ENCODE assay signal across 9 mouse cellular contexts in genomic region chr15:80694125-80694910, GRCm38 (mm10). TPM values are rescaled to one million over a fixed set of nuclear protein-coding genes. Genes with fewer than 3 reads are reported as not detected.
DNase-seq lines count a peak whose midpoint lies in the region; ATAC-seq and TF ChIP-seq lines count a peak whose summit lies in the region.
"Had no signal": no experiment of that assay in that cellular context is flagged by ENCODE, and none has a peak within 500 bp of the region (broad histone marks: within the 10 kb centered on the region; RNA-seq: fewer than 3 reads in every experiment).

No protein-coding gene starts in this region.

- H3K9me3 ChIP-seq in kidney, embryonic 15.5 days (replicated peaks), result no peaks in the 10 kb centered on the region
- no peaks in the 10 kb centered on the region for H3K9me3 ChIP-seq in forebrain, embryonic 15.5 days
- H3K9me3 ChIP-seq in intestine, embryonic 15.5 days, result no peaks in the 10 kb centered on the region
- H3K9me3 ChIP-seq in limb, embryonic 15.5 days, result no peaks in the 10 kb centered on the region
- H3K9me3 ChIP-seq in stomach, postnatal 0 days (ENCODE audit: control insufficient read depth, low read length), result no peaks in the 10 kb centered on the region
- H3K9me3 ChIP-seq: embryonic facial prominence, embryonic 12.5 days had no signal

- no peaks in the 10 kb centered on the region for H3K27me3 ChIP-seq in kidney, adult 2 months (replicated peaks; ENCODE audit: control insufficient read depth, insufficient read depth, low read length)
- peaks cover 16% of the 10 kb centered on the region for H3K27me3 ChIP-seq in kidney, embryonic 15.5 days
- no peaks in the 10 kb centered on the region for H3K27me3 ChIP-seq in forebrain, embryonic 15.5 days
- no peaks in the 10 kb centered on the region for H3K27me3 ChIP-seq in intestine, embryonic 15.5 days (replicated peaks)
- H3K27me3 ChIP-seq in limb, embryonic 15.5 days, result no peaks in the 10 kb centered on the region
- no peaks in the 10 kb centered on the region for H3K27me3 ChIP-seq in stomach, postnatal 0 days (ENCODE audit: control insufficient read depth, insufficient read depth, low read length)

- peak; percentile 79 for TF ChIP-seq CTCF in kidney, adult 2 months (conservative IDR thresholded peaks at IDR 0.05; ENCODE audit: insufficient read depth, insufficient read length, low read depth, low read length)
- TF ChIP-seq CTCF in stomach, postnatal 0 days (IDR thresholded peaks at IDR 0.05; ENCODE audit: low read depth), result peak; percentile 88

- H3K4me2 ChIP-seq in kidney, embryonic 15.5 days, result no peak overlapping the region
- peak overlapping the region; percentile 31 for H3K4me2 ChIP-seq in forebrain, embryonic 15.5 days (replicated peaks)
- 0 out of 2 replicates have a peak overlapping the region, but pooled peaks have one; percentile 11 for H3K4me2 ChIP-seq in intestine, embryonic 15.5 days (replicated peaks)
- 0 out of 2 replicates have a peak overlapping the region, but pooled peaks have one; percentile 10 for H3K4me2 ChIP-seq in limb, embryonic 15.5 days
- H3K4me2 ChIP-seq in stomach, postnatal 0 days (replicated peaks; ENCODE audit: low read depth), result no peak overlapping the region
- H3K4me2 ChIP-seq: embryonic facial prominence, embryonic 12.5 days had no signal

- no peaks in the 10 kb centered on the region for H3K36me3 ChIP-seq in kidney, adult 2 months (ENCODE audit: control insufficient read depth, insufficient read depth, low read length)
- no peaks in the 10 kb centered on the region for H3K36me3 ChIP-seq in kidney, embryonic 15.5 days
- H3K36me3 ChIP-seq in forebrain, embryonic 15.5 days, result no peaks in the 10 kb centered on the region
- H3K36me3 ChIP-seq in intestine, embryonic 15.5 days, result no peaks in the 10 kb centered on the region
- no peaks in the 10 kb centered on the region for H3K36me3 ChIP-seq in limb, embryonic 15.5 days
- no peaks in the 10 kb centered on the region for H3K36me3 ChIP-seq in stomach, postnatal 0 days (ENCODE audit: control insufficient read depth, insufficient read depth, low read length)
- H3K36me3 ChIP-seq: embryonic facial prominence, embryonic 12.5 days had no signal

- TF ChIP-seq POLR2A in kidney, adult 2 months (IDR thresholded peaks at IDR 0.05; ENCODE audit: low read depth, low read length), result no peak

- no peak for TF ChIP-seq EP300 in stomach, postnatal 0 days (optimal IDR thresholded peaks at IDR 0.05)

- no peak overlapping the region for H3K27ac ChIP-seq in kidney, adult 2 months (ENCODE audit: insufficient read depth, low read depth, low read length)
- no peak overlapping the region for H3K27ac ChIP-seq in kidney, embryonic 15.5 days
- H3K27ac ChIP-seq in forebrain, embryonic 15.5 days (replicated peaks), result 0 out of 2 replicates have a peak overlapping the region, but pooled peaks have one; percentile 1
- no peak overlapping the region for H3K27ac ChIP-seq in intestine, embryonic 15.5 days
- no peak overlapping the region for H3K27ac ChIP-seq in limb, embryonic 15.5 days
- no peak overlapping the region for H3K27ac ChIP-seq in stomach, postnatal 0 days (replicated peaks)
- H3K27ac ChIP-seq: embryonic facial prominence, embryonic 12.5 days had no signal

- no peak for ATAC-seq in kidney, embryonic 15.5 days (replicated peaks; ENCODE audit: low FRiP score)
- peak; percentile 51 for ATAC-seq in forebrain, embryonic 15.5 days (replicated peaks)
- ATAC-seq in intestine, embryonic 15.5 days, result no peak
- no peak for ATAC-seq in limb, embryonic 15.5 days (ENCODE audit: insufficient number of reproducible peaks, low FRiP score, low TSS enrichment, low read depth)
- 0 out of 2 replicates have a peak, but pooled peaks have one; percentile 47 for ATAC-seq in monocyte, adult 5-6 weeks (replicated peaks; ENCODE audit: insufficient number of reproducible peaks, low FRiP score, low TSS enrichment, poor library complexity, severe bottlenecking)
- no peak for ATAC-seq in stomach, postnatal 0 days (ENCODE audit: low FRiP score, low TSS enrichment)

- H3K4me1 ChIP-seq in kidney, adult 2 months (ENCODE audit: control insufficient read depth, insufficient read depth, low read length), result no peaks in the 10 kb centered on the region
- H3K4me1 ChIP-seq in kidney, embryonic 15.5 days, result peaks cover 17% of the 10 kb centered on the region
- H3K4me1 ChIP-seq in forebrain, embryonic 15.5 days, result peaks cover 18% of the 10 kb centered on the region
- H3K4me1 ChIP-seq in intestine, embryonic 15.5 days (replicated peaks), result no peaks in the 10 kb centered on the region
- H3K4me1 ChIP-seq in limb, embryonic 15.5 days, result peaks cover 21% of the 10 kb centered on the region
- H3K4me1 ChIP-seq in stomach, postnatal 0 days (replicated peaks; ENCODE audit: control insufficient read depth, insufficient read depth), result 0 out of 2 replicates have a peak, but pooled peaks cover 3% of the 10 kb centered on the region

- WGBS in kidney, adult 2 months, result 44% methylated on average over 11 of the region's 11 CpGs
- 28% methylated on average over 11 of the region's 11 CpGs for WGBS in kidney, embryonic 15.5 days
- 17% methylated on average over 11 of the region's 11 CpGs for WGBS in forebrain, embryonic 15.5 days
- WGBS in intestine, embryonic 15.5 days, result 32% methylated on average over 11 of the region's 11 CpGs
- WGBS in limb, embryonic 15.5 days, result 28% methylated on average over 11 of the region's 11 CpGs
- 28% methylated on average over 11 of the region's 11 CpGs for WGBS in stomach, postnatal 0 days

- no peak overlapping the region for H3K4me3 ChIP-seq in kidney, adult 2 months (ENCODE audit: insufficient read depth, low read depth, low read length)
- H3K4me3 ChIP-seq in kidney, embryonic 15.5 days (replicated peaks), result no peak overlapping the region
- H3K4me3 ChIP-seq in forebrain, embryonic 15.5 days, result no peak overlapping the region
- no peak overlapping the region for H3K4me3 ChIP-seq in intestine, embryonic 15.5 days (replicated peaks)
- H3K4me3 ChIP-seq in limb, embryonic 15.5 days, result no peak overlapping the region
- no peak overlapping the region for H3K4me3 ChIP-seq in stomach, postnatal 0 days (ENCODE audit: low read depth, low read length)
- H3K4me3 ChIP-seq: embryonic facial prominence, embryonic 12.5 days had no signal

- no peak overlapping the region for H3K9ac ChIP-seq in kidney, embryonic 15.5 days
- 0 out of 2 replicates have a peak overlapping the region, but pooled peaks have one; percentile 16 for H3K9ac ChIP-seq in forebrain, embryonic 15.5 days (replicated peaks)
- no peak overlapping the region; the same call in 1 of the 2 replicates for H3K9ac ChIP-seq in intestine, embryonic 15.5 days
- H3K9ac ChIP-seq in limb, embryonic 15.5 days, result no peak overlapping the region
- H3K9ac ChIP-seq in stomach, postnatal 0 days (ENCODE audit: low read length), result no peak overlapping the region; the same call in 1 of the 2 replicates
- H3K9ac ChIP-seq: embryonic facial prominence, embryonic 12.5 days had no signal

- peak; percentile 59 for DNase-seq in kidney, adult 2 months
- DNase-seq in brain, adult 2 months (ENCODE audit: low read depth, low spot score), result peak; percentile 90
- DNase-seq in stomach, postnatal 0 days (ENCODE audit: low spot score), result peak; percentile 66

RNA-seq across cellular contexts. Expression of gene Tnrc6b, which starts 16.8 kb away (rescaled TPM):
- polyA plus RNA-seq in kidney, adult 2 months (2012; rRNA removed), result 12.1 and 14.2 TPM in 2 replicates
- 29.0 and 33.5 TPM in 2 replicates for polyA plus RNA-seq in kidney, embryonic 15.5 days (2015; fragmentation: Nextera tagmentation; extraction: Ambion mirVana)
- 34.2 and 35.2 TPM in 2 replicates for polyA plus RNA-seq in forebrain, embryonic 15.5 days (2015; fragmentation: Nextera tagmentation; extraction: Ambion mirVana)
- polyA plus RNA-seq in intestine, embryonic 15.5 days (2015; fragmentation: Nextera tagmentation; extraction: Ambion mirVana), result 19.8 and 20.7 TPM in 2 replicates
- 24.1 and 25.7 TPM in 2 replicates for polyA plus RNA-seq in limb, embryonic 15.5 days (2015; fragmentation: Nextera tagmentation; extraction: Ambion mirVana)
- total RNA-seq in monocyte, adult 5-6 weeks (2017), result 42.3 to 110 TPM (median 48.2 TPM) in 3 replicates
- 8.5 and 9.4 TPM in 2 replicates for polyA plus RNA-seq in stomach, postnatal 0 days (2015; fragmentation: Nextera tagmentation; extraction: Ambion mirVana)

RNA-seq across cellular contexts. Expression of gene Fam83f, which starts 22.7 kb away (rescaled TPM):
- polyA plus RNA-seq in kidney, adult 2 months (2012; rRNA removed), result 2.8 and 3.1 TPM in 2 replicates
- polyA plus RNA-seq in kidney, embryonic 15.5 days (2015; fragmentation: Nextera tagmentation; extraction: Ambion mirVana), result 3.8 and 4.1 TPM in 2 replicates
- 0.05 and 0.15 TPM in 2 replicates for polyA plus RNA-seq in forebrain, embryonic 15.5 days (2015; fragmentation: Nextera tagmentation; extraction: Ambion mirVana)
- polyA plus RNA-seq in intestine, embryonic 15.5 days (2015; fragmentation: Nextera tagmentation; extraction: Ambion mirVana), result 19.2 and 20.2 TPM in 2 replicates
- 6.0 and 6.6 TPM in 2 replicates for polyA plus RNA-seq in limb, embryonic 15.5 days (2015; fragmentation: Nextera tagmentation; extraction: Ambion mirVana)
- total RNA-seq in monocyte, adult 5-6 weeks (2017), result 0.10 to 0.57 TPM in 2 of 3 replicates, not detected in the other
- 20.5 and 24.3 TPM in 2 replicates for polyA plus RNA-seq in stomach, postnatal 0 days (2015; fragmentation: Nextera tagmentation; extraction: Ambion mirVana)

Comparison
In these comparisons a context has a peak if more than half of its experiments do, and no peak if none do; other contexts are left out.
1. ATAC-seq: peak in forebrain, embryonic 15.5 days (single experiment) and monocyte, adult 5-6 weeks (single experiment); none in kidney, embryonic 15.5 days (single experiment), intestine, embryonic 15.5 days (single experiment), limb, embryonic 15.5 days (single experiment) and stomach, postnatal 0 days (single experiment).
2. H3K4me2 ChIP-seq: peak in forebrain, embryonic 15.5 days (single experiment), intestine, embryonic 15.5 days (single experiment) and limb, embryonic 15.5 days (single experiment); none in kidney, embryonic 15.5 days (single experiment) and stomach, postnatal 0 days (single experiment).
3. Peak in every context shown above with its lines, with median percentiles within 50 percentile points of each other: DNase-seq.